Mouse (Mus musculus) gastrocnemius, postnatal 14 days (tissue): Measurements from ENCODE around the gene Vps8. TPM values are rescaled to one million over a fixed set of nuclear protein-coding genes. Genes with fewer than 3 reads are reported as not detected.
"Not testable (repeated sequence)": the region's sequence is repeated elsewhere in the genome, so short reads cannot be mapped to it uniquely, and the experiment has no call there.

Experiments
- DNase-seq: peaks from one replicate; pipeline ENCODE4 v3.0.0; 2021; ENCODE audit warnings: mixed read lengths
- intact Hi-C: fragments of 180-260 bp; cut with DNase I; formaldehyde crosslinking; loops from one replicate; pipeline ENCODE4 v1.15.1; 2025; ENCODE audit warnings: low total_unique reads
- total RNA-seq, 2 experiments: library from RNA; stranded (reverse); gene quantifications; 2 replicates each; pipeline ENCODE4 v1.2.3; 2021

Vps8 gene
- total RNA-seq, 2 experiments from 2014 or later, result 10.4 to 12.6 TPM

GRCm38 (mm10) chr16:21643621-21644041 lies 220.7 kb downstream of the Vps8 start:
- intact Hi-C loops, result no loop called here

GRCm38 (mm10) chr16:21644066-21644561 lies 221.2 kb downstream of the Vps8 start:
- DNase-seq, result peak; percentile 81
- intact Hi-C loops, result no loop called here

More at GRCm38 (mm10) chr16:21643621-21644041, 220.7 kb downstream of the Vps8 start:
- no peak for DNase-seq

- no peak for DNase-seq
- intact Hi-C loops, result no loop called here
Observed at GRCm38 (mm10) chr16:21644574-21644973, 221.7 kb downstream of the Vps8 start.

GRCm38 (mm10) chr16:21645915-21646314 lies 223.0 kb downstream of the Vps8 start:
- intact Hi-C loops, result no loop called here
- DNase-seq, result no peak

GRCm38 (mm10) chr16:21646496-21646895 lies 223.6 kb downstream of the Vps8 start:
- DNase-seq, result no peak
- intact Hi-C loops, result no loop called here

GRCm38 (mm10) chr16:21648800-21649199 lies 225.9 kb downstream of the Vps8 start:
- DNase-seq, result no peak
- intact Hi-C loops, result no loop called here

- no peak for DNase-seq
- intact Hi-C loops, result no loop called here
Observed at GRCm38 (mm10) chr16:21650289-21650688, 227.4 kb downstream of the Vps8 start.

- no peak for DNase-seq
- intact Hi-C loops, result no loop called here
Observed at GRCm38 (mm10) chr16:21651161-21651560, 228.2 kb downstream of the Vps8 start.

- intact Hi-C loops, result no loop called here
- no peak for DNase-seq
Observed at GRCm38 (mm10) chr16:21653151-21653550, 230.2 kb downstream of the Vps8 start.

- no peak for DNase-seq
- intact Hi-C loops, result no loop called here
Observed at GRCm38 (mm10) chr16:21654384-21654783, 231.5 kb downstream of the Vps8 start.

GRCm38 (mm10) chr16:21655291-21655690 lies 232.4 kb downstream of the Vps8 start:
- intact Hi-C loops, result no loop called here
- DNase-seq, result no peak

- DNase-seq, result no peak
- intact Hi-C loops, result no loop called here
Observed at GRCm38 (mm10) chr16:21655961-21656360, 233.0 kb downstream of the Vps8 start.

GRCm38 (mm10) chr16:21664633-21665363 lies 241.9 kb downstream of the Vps8 start:
- no peak for DNase-seq
- intact Hi-C loops, result no loop called here

GRCm38 (mm10) chr16:21665423-21665986 lies 242.6 kb downstream of the Vps8 start:
- DNase-seq, result no peak
- intact Hi-C loops, result no loop called here

GRCm38 (mm10) chr16:21671878-21672277 lies 249.0 kb downstream of the Vps8 start:
- no peak for DNase-seq
- intact Hi-C loops, result no loop called here

GRCm38 (mm10) chr16:21673046-21673445 lies 250.1 kb downstream of the Vps8 start:
- intact Hi-C loops, DNase-seq: not testable (repeated sequence)

- DNase-seq, intact Hi-C loops: not testable (repeated sequence)
Observed at GRCm38 (mm10) chr16:21673651-21674050, 250.7 kb downstream of the Vps8 start.

- intact Hi-C loops, result no loop called here
- no peak for DNase-seq
Observed at GRCm38 (mm10) chr16:21676791-21677190, 253.9 kb downstream of the Vps8 start.

- DNase-seq, result no peak
- intact Hi-C loops, result no loop called here
Observed at GRCm38 (mm10) chr16:21687406-21687805, 264.5 kb downstream of the Vps8 start.

- no peak for DNase-seq
- intact Hi-C loops, result no loop called here
Observed at GRCm38 (mm10) chr16:21689141-21689540, 266.2 kb downstream of the Vps8 start.

GRCm38 (mm10) chr16:21690216-21690755 lies 267.4 kb downstream of the Vps8 start:
- intact Hi-C loops, result no loop called here
- DNase-seq, result no peak
